Mouse (Mus musculus): Measurements from ENCODE around the gene Cgref1.
A peak's percentile ranks its signal among the peaks of the same experiment; 100 is the strongest.

Gene Cgref1

GRCm38 (mm10) chr5:30944956-30945781, at the start of gene Cgref1:
Gene Cgref1, minus strand, starts transcription at chr5:30945591.
- DNase-seq (ENCODE audit: low read depth, low spot score): no peak

GRCm38 (mm10) chr5:30994074-30994473, 48.7 kb upstream of the Cgref1 start:
- no peak for DNase-seq (ENCODE audit: low read depth, low spot score)

GRCm38 (mm10) chr5:30992980-30993676, 47.7 kb upstream of the Cgref1 start:
- DNase-seq (ENCODE audit: low read depth, low spot score): no peak

GRCm38 (mm10) chr5:30982357-30982756, 37.0 kb upstream of the Cgref1 start:
- DNase-seq (ENCODE audit: low read depth, low spot score): no peak

GRCm38 (mm10) chr5:30974870-30975656, 29.7 kb upstream of the Cgref1 start:
- DNase-seq (ENCODE audit: low read depth, low spot score): no peak

GRCm38 (mm10) chr5:30969440-30969839, 24.0 kb upstream of the Cgref1 start:
- no peak for DNase-seq (ENCODE audit: low read depth, low spot score)

GRCm38 (mm10) chr5:30968416-30968815, 23.0 kb upstream of the Cgref1 start, which contains the start of gene Tcf23:
Gene Tcf23, plus strand, starts transcription at chr5:30968662.
- DNase-seq (ENCODE audit: low read depth, low spot score): no peak

GRCm38 (mm10) chr5:30966189-30966588, 20.8 kb upstream of the Cgref1 start:
- DNase-seq (ENCODE audit: low read depth, low spot score): no peak

- DNase-seq (ENCODE audit: low read depth, low spot score): no peak
These were observed 18.5 kb upstream of the Cgref1 start for GRCm38 (mm10) chr5:30963916-30964315.

- no peak for DNase-seq (ENCODE audit: low read depth, low spot score)
These were observed 16.4 kb upstream of the Cgref1 start for GRCm38 (mm10) chr5:30961545-30962505.

- no peak for DNase-seq (ENCODE audit: low read depth, low spot score)
These were observed 15.4 kb upstream of the Cgref1 start for GRCm38 (mm10) chr5:30960814-30961213.

GRCm38 (mm10) chr5:30959966-30960501, 14.6 kb upstream of the Cgref1 start, which contains the start of gene Preb:
Gene Preb, minus strand, starts transcription at chr5:30960361.
- DNase-seq (ENCODE audit: low read depth, low spot score): peak; percentile 95

- no peak for DNase-seq (ENCODE audit: low read depth, low spot score)
These were observed 13.9 kb upstream of the Cgref1 start for GRCm38 (mm10) chr5:30959198-30959854.

GRCm38 (mm10) chr5:30957891-30958290, 12.5 kb upstream of the Cgref1 start:
- no peak for DNase-seq (ENCODE audit: low read depth, low spot score)

GRCm38 (mm10) chr5:30955751-30956150, 10.4 kb upstream of the Cgref1 start:
- DNase-seq (ENCODE audit: low read depth, low spot score): no peak

GRCm38 (mm10) chr5:30954556-30954955, 9.2 kb upstream of the Cgref1 start:
- no peak for DNase-seq (ENCODE audit: low read depth, low spot score)

- DNase-seq (ENCODE audit: low read depth, low spot score): no peak
These were observed 8.7 kb upstream of the Cgref1 start for GRCm38 (mm10) chr5:30954065-30954464.

- no peak for DNase-seq (ENCODE audit: low read depth, low spot score)
These were observed 7.2 kb upstream of the Cgref1 start for GRCm38 (mm10) chr5:30952551-30952950.

- DNase-seq (ENCODE audit: low read depth, low spot score): no peak
These were observed 6.3 kb upstream of the Cgref1 start for GRCm38 (mm10) chr5:30951706-30952105.

- no peak for DNase-seq (ENCODE audit: low read depth, low spot score)
These were observed 5.5 kb upstream of the Cgref1 start for GRCm38 (mm10) chr5:30950922-30951321.
